Comparison of ENCODE assay signal across 22 mouse cellular contexts in the genomic region with DNA sequence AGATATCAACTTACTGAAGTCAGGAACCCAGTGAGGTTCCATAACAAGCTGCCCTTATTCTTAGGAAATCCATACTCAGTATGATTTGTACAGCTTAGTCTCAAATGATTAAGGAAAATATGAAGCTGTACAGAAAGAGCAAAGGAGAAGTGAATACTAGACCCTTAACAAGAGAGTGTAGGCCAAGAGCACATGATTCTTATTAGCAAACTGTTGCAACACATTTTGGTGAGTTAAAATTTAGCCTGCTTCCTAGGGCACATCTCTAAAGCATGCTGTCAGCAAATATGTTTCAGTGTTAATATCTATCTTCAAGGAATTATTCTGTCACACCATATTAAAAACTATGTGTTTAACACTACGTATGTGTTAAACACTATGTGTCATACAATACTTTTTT.
A peak's percentile ranks its signal among the peaks of the same experiment; 100 is the strongest.
DNase-seq lines count a peak whose midpoint lies in the region; ATAC-seq and TF ChIP-seq lines count a peak whose summit lies in the region.
"Had no signal": no experiment of that assay in that cellular context is flagged by ENCODE, and none has a peak within 500 bp of the region (broad histone marks: within the 10 kb centered on the region; RNA-seq: fewer than 3 reads in every experiment).

No protein-coding gene starts in this region.

- peak; percentile 65 for ATAC-seq in liver, postnatal 0 days
- ATAC-seq in liver, embryonic 12.5 days: no peak
- ATAC-seq in megakaryocyte progenitor cell, adult 5-6 weeks (replicated peaks; ENCODE audit: poor library complexity): peak; percentile 70
- no peak for ATAC-seq in forebrain, embryonic 14.5 days
- ATAC-seq: hindbrain, embryonic 16.5 days had no signal

- peaks cover 8% of the 10 kb centered on the region for H3K4me1 ChIP-seq in liver, postnatal 0 days (ENCODE audit: insufficient read depth)
- no peaks in the 10 kb centered on the region for H3K4me1 ChIP-seq in liver, embryonic 12.5 days
- peaks cover 66% of the 10 kb centered on the region for H3K4me1 ChIP-seq in bone marrow macrophage, adult 2 months (ENCODE audit: control insufficient read depth, insufficient read depth, low read length)
- 0 out of 2 replicates have a peak, but pooled peaks cover 4% of the 10 kb centered on the region for H3K4me1 ChIP-seq in midbrain, embryonic 10.5 days
- no peaks in the 10 kb centered on the region for H3K4me1 ChIP-seq in forebrain, embryonic 14.5 days (ENCODE audit: control insufficient read depth, insufficient read depth, low read length)
- H3K4me1 ChIP-seq: embryonic facial prominence, embryonic 13.5 days; forebrain, embryonic 12.5 days; heart, embryonic 10.5 days; hindbrain, embryonic 12.5 days had no signal

- H3K27me3 ChIP-seq in liver, postnatal 0 days (ENCODE audit: insufficient read depth, low read length): no peaks in the 10 kb centered on the region
- no peaks in the 10 kb centered on the region for H3K27me3 ChIP-seq in liver, embryonic 12.5 days (replicated peaks)
- no peaks in the 10 kb centered on the region for H3K27me3 ChIP-seq in midbrain, embryonic 10.5 days (ENCODE audit: low read depth, poor library complexity, severe bottlenecking)
- H3K27me3 ChIP-seq in forebrain, embryonic 14.5 days (replicated peaks; ENCODE audit: control insufficient read depth, insufficient read depth, low read length): no peaks in the 10 kb centered on the region
- H3K27me3 ChIP-seq: CH12.LX; embryonic facial prominence, embryonic 13.5 days; forebrain, embryonic 12.5 days; hindbrain, embryonic 12.5 days had no signal

- peak; percentile 30 for DNase-seq in kidney, adult 9 months
- DNase-seq in kidney, postnatal 10 days: no peak
- no peak for DNase-seq in liver, postnatal 0 days
- DNase-seq in midbrain, embryonic 10.5 days (ENCODE audit: low spot score): no peak
- no peak for DNase-seq in forebrain, embryonic 14.5 days (ENCODE audit: low spot score)
- DNase-seq: adrenal gland, adult 8-10 months; cerebellum, adult 11-12 months; cerebellum, adult 9-11 months; cerebellum, postnatal 36 days; gastrocnemius, postnatal 36 days; heart, adult 18-20 months; heart, postnatal 10 days; heart, postnatal 4 days had no signal

- H3K4me3 ChIP-seq in liver, postnatal 0 days (ENCODE audit: low read depth, low read length): no peak overlapping the region
- no peak overlapping the region for H3K4me3 ChIP-seq in liver, embryonic 12.5 days
- no peak overlapping the region for H3K4me3 ChIP-seq in bone marrow macrophage, adult 2 months (ENCODE audit: insufficient read depth, low read length)
- H3K4me3 ChIP-seq in midbrain, embryonic 10.5 days: no peak overlapping the region
- H3K4me3 ChIP-seq in forebrain, embryonic 14.5 days (ENCODE audit: low read depth, low read length): no peak overlapping the region
- H3K4me3 ChIP-seq: embryonic facial prominence, embryonic 13.5 days; forebrain, embryonic 12.5 days; heart, embryonic 10.5 days; hindbrain, embryonic 12.5 days had no signal

- TF ChIP-seq POLR2A in bone marrow macrophage, adult 2 months (IDR thresholded peaks at IDR 0.05; ENCODE audit: borderline replicate concordance, low read depth, low read length): no peak

- no peak for TF ChIP-seq CTCF in liver, postnatal 0 days (IDR thresholded peaks at IDR 0.05; ENCODE audit: low read depth)
- TF ChIP-seq CTCF in bone marrow macrophage, adult 2 months (IDR thresholded peaks at IDR 0.05; ENCODE audit: low read depth, low read length): no peak

- H3K9ac ChIP-seq in liver, postnatal 0 days (replicated peaks): no peak overlapping the region
- no peak overlapping the region for H3K9ac ChIP-seq in liver, embryonic 12.5 days
- H3K9ac ChIP-seq in forebrain, embryonic 14.5 days (ENCODE audit: low read length): no peak overlapping the region
- H3K9ac ChIP-seq: embryonic facial prominence, embryonic 13.5 days; forebrain, embryonic 12.5 days; hindbrain, embryonic 12.5 days had no signal

- no peak for TF ChIP-seq EP300 in liver, postnatal 0 days (IDR thresholded peaks at IDR 0.05; ENCODE audit: low read depth)

- no peaks in the 10 kb centered on the region for H3K36me3 ChIP-seq in liver, postnatal 0 days (replicated peaks; ENCODE audit: insufficient read depth, low read length)
- H3K36me3 ChIP-seq in liver, embryonic 12.5 days: no peaks in the 10 kb centered on the region
- H3K36me3 ChIP-seq in midbrain, embryonic 10.5 days: no peaks in the 10 kb centered on the region
- H3K36me3 ChIP-seq in forebrain, embryonic 14.5 days (ENCODE audit: control insufficient read depth, insufficient read depth, low read length): no peaks in the 10 kb centered on the region
- H3K36me3 ChIP-seq: embryonic facial prominence, embryonic 13.5 days; forebrain, embryonic 12.5 days; heart, embryonic 10.5 days; hindbrain, embryonic 12.5 days had no signal

- H3K27ac ChIP-seq in liver, postnatal 0 days (ENCODE audit: low read depth): 0 out of 2 replicates have a peak overlapping the region, but pooled peaks have one; percentile 7
- H3K27ac ChIP-seq in liver, embryonic 12.5 days: no peak overlapping the region
- peak overlapping the region; percentile 97 for H3K27ac ChIP-seq in bone marrow macrophage, adult 2 months (ENCODE audit: insufficient read depth, low read depth, low read length)
- no peak overlapping the region for H3K27ac ChIP-seq in midbrain, embryonic 10.5 days (replicated peaks)
- no peak overlapping the region for H3K27ac ChIP-seq in forebrain, embryonic 14.5 days (ENCODE audit: low read depth, low read length)
- H3K27ac ChIP-seq: embryonic facial prominence, embryonic 13.5 days; forebrain, embryonic 12.5 days; heart, embryonic 10.5 days; hindbrain, embryonic 12.5 days had no signal

- H3K4me2 ChIP-seq in liver, postnatal 0 days (ENCODE audit: low read depth, low read length): no peak overlapping the region
- no peak overlapping the region for H3K4me2 ChIP-seq in liver, embryonic 12.5 days
- H3K4me2 ChIP-seq in forebrain, embryonic 14.5 days (ENCODE audit: low read length): no peak overlapping the region
- H3K4me2 ChIP-seq: embryonic facial prominence, embryonic 13.5 days; forebrain, embryonic 12.5 days; hindbrain, embryonic 12.5 days had no signal

- 89% methylated on average over 1 of the region's 1 CpGs for WGBS in liver, postnatal 0 days (ENCODE audit: insufficient replicate concordance)
- WGBS in liver, embryonic 12.5 days (ENCODE audit: insufficient replicate concordance): 75% methylated on average over 1 of the region's 1 CpGs
- 93% methylated on average over 1 of the region's 1 CpGs for WGBS in midbrain, embryonic 10.5 days
- WGBS in forebrain, embryonic 14.5 days: 100% methylated on average over 1 of the region's 1 CpGs

- H3K9me3 ChIP-seq in liver, postnatal 0 days (ENCODE audit: low read length): no peaks in the 10 kb centered on the region
- H3K9me3 ChIP-seq in liver, embryonic 12.5 days (replicated peaks): no peaks in the 10 kb centered on the region
- H3K9me3 ChIP-seq in midbrain, embryonic 10.5 days (replicated peaks): no peaks in the 10 kb centered on the region
- no peaks in the 10 kb centered on the region for H3K9me3 ChIP-seq in forebrain, embryonic 14.5 days (replicated peaks; ENCODE audit: control insufficient read depth, low read length)
- H3K9me3 ChIP-seq: embryonic facial prominence, embryonic 13.5 days; forebrain, embryonic 12.5 days; heart, embryonic 10.5 days; hindbrain, embryonic 12.5 days had no signal

Comparison
In these comparisons a context has a peak if more than half of its experiments do, and no peak if none do; other contexts are left out.
1. ATAC-seq: peak in liver, postnatal 0 days (single experiment) and megakaryocyte progenitor cell, adult 5-6 weeks (single experiment); none in liver, embryonic 12.5 days (single experiment) and forebrain, embryonic 14.5 days (single experiment).
2. H3K27ac ChIP-seq: peak in liver, postnatal 0 days (single experiment) and bone marrow macrophage, adult 2 months (single experiment); none in liver, embryonic 12.5 days (single experiment), midbrain, embryonic 10.5 days (single experiment) and forebrain, embryonic 14.5 days (single experiment).